Mouse (Mus musculus): ENCODE results near the gene Plekhg3.

Plekhg3 gene

GRCm38 (mm10) chr12:76554392-76554791 is 23.7 kb downstream of the Plekhg3 start:
- no peak for DNase-seq

- no peak for DNase-seq
Observed at GRCm38 (mm10) chr12:76554871-76555386, 24.2 kb downstream of the Plekhg3 start.

GRCm38 (mm10) chr12:76556187-76556586 is 25.5 kb downstream of the Plekhg3 start:
- no peak for DNase-seq

- DNase-seq = no peak
Observed at GRCm38 (mm10) chr12:76556745-76557389, 26.2 kb downstream of the Plekhg3 start.

GRCm38 (mm10) chr12:76558206-76558605 is 27.5 kb downstream of the Plekhg3 start:
- no peak for DNase-seq

- no peak for DNase-seq
Observed at GRCm38 (mm10) chr12:76562196-76562595, 31.5 kb downstream of the Plekhg3 start.

GRCm38 (mm10) chr12:76566284-76566683 is 35.6 kb downstream of the Plekhg3 start:
- no peak for DNase-seq

GRCm38 (mm10) chr12:76570221-76570940 is 39.7 kb downstream of the Plekhg3 start:
- no peak for DNase-seq

- DNase-seq = no peak
Observed at GRCm38 (mm10) chr12:76571266-76571665, 40.6 kb downstream of the Plekhg3 start.

- DNase-seq = no peak
Observed at GRCm38 (mm10) chr12:76572261-76573251, 41.9 kb downstream of the Plekhg3 start.

- DNase-seq = no peak
Observed at GRCm38 (mm10) chr12:76573381-76573780, 42.7 kb downstream of the Plekhg3 start.

- DNase-seq = no peak
Observed at GRCm38 (mm10) chr12:76574815-76575214, 44.1 kb downstream of the Plekhg3 start.

GRCm38 (mm10) chr12:76576061-76576460 is 45.4 kb downstream of the Plekhg3 start:
- no peak for DNase-seq

- DNase-seq = no peak
Observed at GRCm38 (mm10) chr12:76576806-76577205, 46.1 kb downstream of the Plekhg3 start.

GRCm38 (mm10) chr12:76577858-76578257 is 47.2 kb downstream of the Plekhg3 start:
- no peak for DNase-seq

- DNase-seq = no peak
Observed at GRCm38 (mm10) chr12:76578465-76578864, 47.8 kb downstream of the Plekhg3 start.

- DNase-seq = no peak
Observed at GRCm38 (mm10) chr12:76579806-76580205, 49.1 kb downstream of the Plekhg3 start.

- DNase-seq = no peak
Observed at GRCm38 (mm10) chr12:76582139-76582538, 51.4 kb downstream of the Plekhg3 start.

- peak; percentile 21 for DNase-seq
Observed at GRCm38 (mm10) chr12:76582841-76583240, 52.1 kb downstream of the Plekhg3 start.

GRCm38 (mm10) chr12:76583454-76583853 is 52.8 kb downstream of the Plekhg3 start:
- DNase-seq = no peak

GRCm38 (mm10) chr12:76585028-76585427 is 54.3 kb downstream of the Plekhg3 start:
- no peak for DNase-seq

- no peak for DNase-seq
Observed at GRCm38 (mm10) chr12:76587357-76587756, 56.7 kb downstream of the Plekhg3 start.

GRCm38 (mm10) chr12:76589531-76589930 is 58.8 kb downstream of the Plekhg3 start:
- DNase-seq = no peak

Measured in lung, postnatal 14 days (tissue).